8 mouse cellular contexts compared by ENCODE assay signal in the genomic region with DNA sequence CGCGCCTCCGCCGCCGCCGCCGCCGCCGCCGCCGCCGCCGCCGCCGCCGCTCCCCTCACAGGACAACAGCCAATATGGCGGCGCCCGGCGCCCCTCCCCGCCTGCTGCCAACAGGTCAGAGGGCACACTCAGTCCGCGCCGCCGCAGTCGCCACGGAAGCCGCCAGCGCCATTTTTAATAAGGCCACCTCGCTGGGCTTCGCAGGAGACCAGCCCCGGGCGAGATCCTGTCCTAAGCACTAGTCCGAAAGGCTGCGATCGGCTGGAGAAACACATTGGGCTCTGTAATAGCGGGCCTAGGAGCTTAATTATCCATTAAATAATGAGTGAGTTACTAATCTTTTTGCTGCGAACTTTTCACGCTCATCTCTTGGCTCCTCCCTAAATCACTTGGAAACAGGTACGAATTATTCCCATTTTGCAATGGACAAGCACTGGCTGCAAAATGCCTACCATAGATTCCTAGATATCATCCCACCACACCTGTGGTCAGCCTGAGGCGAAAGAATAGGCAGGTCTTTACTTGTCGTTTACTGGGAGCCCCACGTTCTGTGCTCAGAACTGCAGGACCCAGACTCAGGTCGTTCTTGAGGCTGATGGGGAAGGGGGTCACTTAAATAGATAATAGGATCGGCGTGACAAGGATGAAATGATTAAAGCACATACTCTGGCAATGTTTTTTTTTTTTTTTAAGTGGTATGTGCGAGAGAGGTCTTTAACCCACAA. TPM values are rescaled to one million over a fixed set of nuclear protein-coding genes. Genes with fewer than 3 reads are reported as not detected.
DNase-seq lines count a peak whose midpoint lies in the region; ATAC-seq and TF ChIP-seq lines count a peak whose summit lies in the region.

Fam193b (minus strand) TSS at position 94 of the 725 bp plus-strand sequence.

- no peaks in the 10 kb centered on the region for H3K27me3 ChIP-seq in G1E (ENCODE audit: insufficient read depth, low read length)
- no peaks in the 10 kb centered on the region for H3K27me3 ChIP-seq in forebrain, postnatal 0 days (ENCODE audit: insufficient read depth, low read length)
- H3K27me3 ChIP-seq in lung, embryonic 15.5 days = no peaks in the 10 kb centered on the region

- H3K9ac ChIP-seq in forebrain, postnatal 0 days = peak within 1 kb of the TSS; percentile 93
- H3K9ac ChIP-seq in lung, embryonic 15.5 days = peak within 1 kb of the TSS; percentile 97

- peak within 1 kb of the TSS; percentile 89 for H3K27ac ChIP-seq in forebrain, postnatal 0 days (ENCODE audit: low read depth, low read length)
- peak within 1 kb of the TSS; percentile 89 for H3K27ac ChIP-seq in lung, embryonic 15.5 days

- H3K4me3 ChIP-seq in G1E (ENCODE audit: low read depth, low read length) = peak within 1 kb of the TSS; percentile 93
- peak within 1 kb of the TSS; percentile 89 for H3K4me3 ChIP-seq in forebrain, postnatal 0 days (ENCODE audit: low read depth, low read length)
- peak within 1 kb of the TSS; percentile 92 for H3K4me3 ChIP-seq in lung, embryonic 15.5 days

- H3K9me3 ChIP-seq in G1E (replicated peaks) = peaks cover 3% of the 10 kb centered on the region; the same call in 1 of the 2 replicates
- no peaks in the 10 kb centered on the region for H3K9me3 ChIP-seq in forebrain, postnatal 0 days (ENCODE audit: low read length)
- no peaks in the 10 kb centered on the region for H3K9me3 ChIP-seq in lung, embryonic 15.5 days

- H3K4me2 ChIP-seq in forebrain, postnatal 0 days (ENCODE audit: low read depth) = peak within 1 kb of the TSS; percentile 66
- peak within 1 kb of the TSS; percentile 92 for H3K4me2 ChIP-seq in lung, embryonic 15.5 days

- H3K4me1 ChIP-seq in G1E (ENCODE audit: insufficient read depth, low read depth, low read length) = peaks cover 25% of the 10 kb centered on the region
- H3K4me1 ChIP-seq in forebrain, postnatal 0 days (ENCODE audit: insufficient read depth) = peaks cover 12% of the 10 kb centered on the region
- H3K4me1 ChIP-seq in lung, embryonic 15.5 days = peaks cover 16% of the 10 kb centered on the region

- no peak for TF ChIP-seq CTCF in G1E (IDR thresholded peaks at IDR 0.05; ENCODE audit: low read depth, low read length)
- TF ChIP-seq CTCF in forebrain, postnatal 0 days (IDR thresholded peaks at IDR 0.05; ENCODE audit: low read depth) = no peak

- 2% methylated on average over 39 of the region's 47 CpGs for WGBS in forebrain, postnatal 0 days
- WGBS in lung, embryonic 15.5 days = 2% methylated on average over 47 of the region's 47 CpGs

- H3K36me3 ChIP-seq in G1E (replicated peaks) = peaks cover 31% of the 10 kb centered on the region
- H3K36me3 ChIP-seq in forebrain, postnatal 0 days (ENCODE audit: insufficient read depth) = no peaks in the 10 kb centered on the region; the same call in 1 of the 2 replicates
- H3K36me3 ChIP-seq in lung, embryonic 15.5 days = 0 out of 2 replicates have a peak, but pooled peaks cover 7% of the 10 kb centered on the region

- peak; percentile 69 for ATAC-seq in G1E (ENCODE audit: extremely low read depth, insufficient number of reproducible peaks, low FRiP score, poor library complexity, severe bottlenecking)
- ATAC-seq in forebrain, postnatal 0 days = peak; percentile 93
- ATAC-seq in lung, embryonic 15.5 days (ENCODE audit: borderline replicate concordance, extremely low read depth, low FRiP score, low TSS enrichment) = peak; percentile 91

- peak; percentile 87 for DNase-seq in G1E (ENCODE audit: low spot score)
- DNase-seq in cerebellum, adult 18-20 months = peak; percentile 94 to 98
- DNase-seq in forebrain, postnatal 0 days = peak; percentile 94
- DNase-seq in heart, postnatal 4 days = peak; percentile 97
- DNase-seq in layer of hippocampus, adult 8-10 months (ENCODE audit: low spot score in 2 of 2) = peak; percentile 87 to 94
- peak; percentile 89 for DNase-seq in ovary, adult 18-20 months (ENCODE audit: low spot score)
- DNase-seq in thymus, postnatal 0 days (ENCODE audit: low spot score) = peak; percentile 88

RNA-seq across cellular contexts. Expression of gene Fam193b, which starts in this region (rescaled TPM):
- 54.4 and 65.4 TPM in 2 replicates for total RNA-seq in G1E (2014; fragmentation: Nextera tagmentation)
- total RNA-seq in G1E (2017) = 23.3 and 25.8 TPM in 2 replicates
- 57.3 and 68.0 TPM in 2 replicates for polyA plus RNA-seq in G1E (2012)
- total RNA-seq in forebrain, postnatal 0 days (2014; rRNA removed) = 88.4 and 93.1 TPM in 2 replicates
- 41.2 and 41.6 TPM in 2 replicates for polyA plus RNA-seq in forebrain, postnatal 0 days (2015; fragmentation: Nextera tagmentation; extraction: Ambion mirVana)
- total RNA-seq in heart, postnatal 4 days (2021) = 10 to 100 TPM; 21.2 to 24.0 TPM
- total RNA-seq in layer of hippocampus, adult 8-10 months (2022) = 100 to 1,000 TPM in 2 of 4 experiments, 10 to 100 TPM in 2; 84.9 to 113 (median 94.5) TPM
- 33.4 and 40.3 TPM in 2 replicates for polyA plus RNA-seq in lung, embryonic 15.5 days (2015; fragmentation: Nextera tagmentation; extraction: Ambion mirVana)
- 39.6 and 50.0 TPM in 2 replicates for polyA plus RNA-seq in thymus, postnatal 0 days (2015; fragmentation: Nextera tagmentation; extraction: Ambion mirVana)

Comparison
In these comparisons a context has a peak if more than half of its experiments do, and no peak if none do; other contexts are left out.
1. Peak in every context shown above with its lines: DNase-seq, ATAC-seq, H3K4me3 ChIP-seq and H3K27ac ChIP-seq.